Mouse (Mus musculus) C2C12 (cell line): ENCODE results near the gene Zp2. TPM values are rescaled to one million over a fixed set of nuclear protein-coding genes. Genes with fewer than 3 reads are reported as not detected.

Experiments used
- H3K27me3 ChIP-seq: one replicate; pipeline ENCODE4 v1.6.1; 2011; ENCODE audit not compliant: control insufficient read depth, insufficient read depth, insufficient read length
- H3K36me3 ChIP-seq: one replicate; pipeline ENCODE4 v1.6.1; 2011; ENCODE audit not compliant: control insufficient read depth, insufficient read depth
- H3K4me3 ChIP-seq: one replicate; pipeline ENCODE4 v1.5.1; 2011; ENCODE audit warnings: mild to moderate bottlenecking, control low read depth; ENCODE audit not compliant: poor library complexity, insufficient read depth, severe bottlenecking
- H3K79me2 ChIP-seq: one replicate; pipeline ENCODE4 v1.6.1; 2011; ENCODE audit not compliant: control insufficient read depth, insufficient read depth
- H3K79me3 ChIP-seq: one replicate; pipeline ENCODE4 v1.6.1; 2011; ENCODE audit warnings: low read depth, control low read depth
- H3ac ChIP-seq: one replicate; pipeline ENCODE3; 2011; ENCODE audit warnings: low read depth; ENCODE audit not compliant: control insufficient read depth, insufficient read length
- CEBPB ChIP-seq: IDR thresholded peaks from one replicate; pipeline ENCODE4 v1.6.1; 2011; ENCODE audit warnings: low read depth, mild to moderate bottlenecking, control low read depth, moderate library complexity
- CTCF ChIP-seq: IDR thresholded peaks from one replicate; pipeline ENCODE4 v1.5.1; 2011; ENCODE audit not compliant: control insufficient read depth, insufficient read depth, insufficient read length
- FOSL1 ChIP-seq: IDR thresholded peaks from one replicate; pipeline ENCODE4 v1.8.0; 2011; ENCODE audit warnings: mild to moderate bottlenecking, low read length; ENCODE audit not compliant: poor library complexity, insufficient read depth, severe bottlenecking
- MAX ChIP-seq: IDR thresholded peaks from one replicate; pipeline ENCODE4 v1.6.1; 2011; ENCODE audit warnings: mild to moderate bottlenecking, control low read depth
- MYOD1 ChIP-seq: IDR thresholded peaks from one replicate; pipeline ENCODE4 v1.6.1; 2011; ENCODE audit warnings: low read depth; ENCODE audit not compliant: control insufficient read depth, insufficient read length
- MYOG ChIP-seq: IDR thresholded peaks from one replicate; pipeline ENCODE4 v1.6.1; 2011; ENCODE audit not compliant: control insufficient read depth, insufficient read length; ENCODE audit errors: extremely low read depth
- USF1 ChIP-seq: IDR thresholded peaks from one replicate; pipeline ENCODE4 v1.6.1; 2011; ENCODE audit warnings: low read depth, mild to moderate bottlenecking, control low read depth, moderate library complexity
- polyA plus RNA-seq: library from polyadenylated mRNA; unstranded; fragments of >200 nt; fragmentation: generic; extraction: Trizol; gene quantifications from one replicate; pipeline ENCODE4 v1.2.1, GENCODE M21; 2012; ENCODE audit warnings: missing spikeins

Gene Zp2
- polyA plus RNA-seq, 1 experiment = not detected

DNA sequence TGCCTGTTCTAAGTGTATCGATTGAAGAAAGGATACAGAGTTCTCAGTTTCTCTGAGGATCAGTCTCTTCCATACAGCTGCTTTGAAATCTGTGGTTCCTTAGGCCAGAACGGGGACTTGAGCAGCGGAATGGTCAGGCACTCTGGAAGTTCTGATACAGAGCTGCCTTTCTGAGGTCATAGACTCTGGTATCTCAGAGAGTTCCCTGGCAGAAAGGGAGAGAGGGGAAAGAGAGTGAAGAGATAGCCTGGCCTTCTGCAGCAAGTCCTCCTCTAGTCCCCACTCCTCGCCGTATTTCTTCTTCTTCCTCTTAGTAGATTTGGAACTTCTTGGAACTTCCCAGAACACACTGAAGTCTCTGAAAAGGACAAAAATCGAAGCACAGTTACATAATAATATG is 49.9 kb downstream of the Zp2 start, which contains the start of gene Dnah3:
Dnah3 (minus strand) TSS at position 101 of the 400 bp plus-strand sequence.
- Histone ChIP-seq H3K36me3 (no peaks in the 10 kb centered on the region), H3K79me3 (no peaks in the 10 kb centered on the region), H3K4me3 (no peak within 1 kb of the TSS), H3K79me2 (no peaks in the 10 kb centered on the region), H3K27me3 (no peaks in the 10 kb centered on the region), H3ac (no peak within 1 kb of the TSS)
- TF ChIP-seq FOSL1 = no peak

DNA sequence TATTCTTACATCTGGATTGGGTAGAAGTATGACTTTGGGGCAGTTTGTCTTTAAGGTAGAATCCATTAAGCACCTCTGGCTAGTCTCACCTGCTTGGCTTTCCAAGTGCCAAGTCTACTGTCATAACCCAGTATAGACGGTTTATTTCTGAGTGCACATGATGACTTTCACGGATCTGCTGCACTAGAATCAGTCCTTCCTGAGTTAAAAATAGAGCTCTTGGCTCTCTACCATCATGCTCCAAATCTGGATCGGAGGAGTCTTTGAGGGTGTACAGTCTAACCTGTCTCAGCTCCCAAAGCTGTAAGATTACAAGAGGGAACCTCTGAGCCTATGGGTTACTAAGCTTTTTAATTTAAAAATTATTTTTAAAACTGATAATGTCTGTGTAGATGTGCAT is 50.9 kb downstream of the Zp2 start:
- Histone ChIP-seq H3K36me3 (no peaks in the 10 kb centered on the region), H3K79me3 (no peaks in the 10 kb centered on the region), H3K27me3 (peaks cover 3% of the 10 kb centered on the region), H3K79me2 (no peaks in the 10 kb centered on the region), H3K4me3 (no peak overlapping the region), H3ac (no peak overlapping the region)
- TF ChIP-seq CTCF (no peak), MYOD1 (no peak), MYOG (no peak), CEBPB (no peak), MAX (no peak)

DNA sequence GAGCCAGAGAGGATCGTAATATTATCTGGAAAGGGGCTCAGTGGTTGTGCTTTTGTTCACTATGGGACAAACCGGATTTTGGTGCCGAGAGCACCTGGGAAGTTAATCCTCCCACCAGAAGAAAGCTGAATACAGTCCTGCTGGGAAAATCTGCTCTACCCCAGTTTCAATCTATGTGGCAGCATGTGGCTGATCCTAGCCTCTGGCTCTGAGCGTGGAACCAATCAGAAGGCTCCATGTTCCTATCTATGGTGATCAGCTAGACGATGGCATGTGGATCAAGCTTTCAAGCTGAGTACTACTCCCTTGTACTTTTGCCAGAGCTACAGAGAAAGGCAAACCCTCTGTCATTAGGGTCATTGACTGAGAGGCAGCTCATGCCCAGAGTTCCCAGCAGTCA is 52.1 kb downstream of the Zp2 start:
- Histone ChIP-seq H3K4me3 (no peak overlapping the region), H3ac (no peak overlapping the region), H3K79me3 (no peaks in the 10 kb centered on the region), H3K79me2 (no peaks in the 10 kb centered on the region), H3K36me3 (no peaks in the 10 kb centered on the region), H3K27me3 (peaks cover 3% of the 10 kb centered on the region)
- TF ChIP-seq MYOD1 (no peak), CEBPB (no peak), MYOG (no peak), FOSL1 (no peak), CTCF (no peak), USF1 (no peak), MAX (no peak)

DNA sequence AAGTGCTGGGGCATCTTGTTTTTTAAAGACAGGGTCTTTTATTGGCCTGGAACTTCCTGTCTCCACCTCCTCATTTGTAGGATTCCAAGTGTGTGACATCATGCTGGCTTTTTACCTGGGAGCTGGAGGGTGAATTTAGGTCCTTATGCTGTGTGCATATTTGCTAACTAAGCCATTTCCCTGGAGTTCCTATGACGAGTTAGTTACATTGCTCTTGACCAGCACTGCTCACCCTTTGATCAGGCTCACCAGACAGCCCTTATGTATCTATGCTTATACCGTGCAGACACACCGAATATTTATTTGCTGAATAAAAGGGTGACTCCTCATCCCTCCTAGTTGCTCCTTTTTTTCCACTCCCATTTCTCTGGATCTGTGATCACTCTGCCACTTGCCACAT is 64.9 kb downstream of the Zp2 start:
- no peaks in the 10 kb centered on the region for H3K79me3 ChIP-seq
- H3K36me3 ChIP-seq = no peaks in the 10 kb centered on the region
- H3ac ChIP-seq = no peak overlapping the region
- H3K27me3 ChIP-seq = no peaks in the 10 kb centered on the region
- TF ChIP-seq FOSL1 (no peak), MYOG (no peak), CEBPB (no peak), USF1 (no peak), MAX (no peak), MYOD1 (no peak), CTCF (no peak)
- no peak overlapping the region for H3K4me3 ChIP-seq
- H3K79me2 ChIP-seq = no peaks in the 10 kb centered on the region

Other genes starting within 250 kb of the Zp2 start
- gene Lyrm1, start 249.4 kb downstream of the Zp2 start, polyA plus RNA-seq = 2.2 TPM
- gene Dcun1d3, start 249.0 kb downstream of the Zp2 start, polyA plus RNA-seq = 4.9 TPM
- gene Dnah3, start 50.0 kb downstream of the Zp2 start, polyA plus RNA-seq = not detected
- 6.0 TPM for gene Tmem159, start 42.9 kb downstream of the Zp2 start, polyA plus RNA-seq
- not detected for gene Anks4b, start 28.6 kb upstream of the Zp2 start, polyA plus RNA-seq
- not detected for gene Crym, start 56.8 kb upstream of the Zp2 start, polyA plus RNA-seq
- gene Abca14, start 58.7 kb upstream of the Zp2 start, polyA plus RNA-seq = not detected
- not detected for gene Abca15, start 183.4 kb upstream of the Zp2 start, polyA plus RNA-seq